Mouse (Mus musculus) c-Kit-positive CD71-positive TER-119-positive erythroid progenitor cells, embryonic 14.5 days (primary cell): Measurements from ENCODE around the gene Cdhr3.
"Not testable (repeated sequence)": the region's sequence is repeated elsewhere in the genome, so short reads cannot be mapped to it uniquely, and the experiment has no call there.

Source experiments
- DNase-seq: peaks from one replicate; pipeline ENCODE4 v3.0.0-alpha.2; 2013; ENCODE audit warnings: low spot score

The Cdhr3 gene

GRCm38 (mm10) chr12:33003339-33003965, 89.2 kb downstream of the Cdhr3 start:
- no peak for DNase-seq

DNA sequence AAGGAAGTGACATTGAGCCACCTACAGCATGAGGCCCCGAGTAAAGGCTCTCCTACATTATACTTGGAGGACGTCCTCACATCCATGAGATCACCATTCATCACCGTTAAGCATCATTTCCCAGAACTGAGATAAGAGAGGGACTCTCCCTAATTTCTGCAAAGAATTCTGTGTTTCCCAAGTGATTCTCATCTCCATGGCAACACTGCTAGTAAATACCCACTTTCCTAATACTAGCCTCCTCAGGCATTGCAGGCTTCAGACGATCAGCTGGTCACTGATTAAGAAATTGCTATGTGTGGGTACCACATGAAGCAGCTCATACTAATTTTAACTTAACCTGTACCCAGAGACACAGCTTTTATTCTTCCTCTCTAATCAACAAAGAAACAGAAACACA, 92.3 kb downstream of the Cdhr3 start:
- no peak for DNase-seq

DNA sequence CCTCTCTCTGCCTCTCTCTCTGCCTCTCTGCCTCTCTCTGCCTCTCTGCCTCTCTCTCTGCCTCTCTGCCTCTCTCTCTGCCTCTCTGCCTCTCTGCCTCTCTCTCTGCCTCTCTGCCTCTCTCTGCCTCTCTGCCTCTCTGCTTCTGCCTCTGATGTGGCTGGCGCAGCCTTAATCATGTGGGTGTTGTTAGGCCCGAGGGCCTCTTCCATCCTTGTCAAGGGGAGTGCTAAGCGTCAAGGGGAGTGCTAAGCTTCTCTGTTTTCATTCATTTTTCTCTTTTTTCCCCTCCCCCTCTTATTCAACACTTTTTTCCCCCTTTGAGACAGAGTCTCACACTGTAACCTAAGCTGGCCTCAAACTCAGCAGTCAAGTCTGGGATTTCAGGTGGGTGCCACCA, 92.9 kb downstream of the Cdhr3 start:
- DNase-seq = not testable (repeated sequence)

GRCm38 (mm10) chr12:32998766-32999165, 93.9 kb downstream of the Cdhr3 start:
- no peak for DNase-seq

- no peak for DNase-seq
Measured at GRCm38 (mm10) chr12:32995081-32995834, 97.4 kb downstream of the Cdhr3 start.

GRCm38 (mm10) chr12:32994081-32994480, 98.6 kb downstream of the Cdhr3 start:
- DNase-seq = no peak

DNA sequence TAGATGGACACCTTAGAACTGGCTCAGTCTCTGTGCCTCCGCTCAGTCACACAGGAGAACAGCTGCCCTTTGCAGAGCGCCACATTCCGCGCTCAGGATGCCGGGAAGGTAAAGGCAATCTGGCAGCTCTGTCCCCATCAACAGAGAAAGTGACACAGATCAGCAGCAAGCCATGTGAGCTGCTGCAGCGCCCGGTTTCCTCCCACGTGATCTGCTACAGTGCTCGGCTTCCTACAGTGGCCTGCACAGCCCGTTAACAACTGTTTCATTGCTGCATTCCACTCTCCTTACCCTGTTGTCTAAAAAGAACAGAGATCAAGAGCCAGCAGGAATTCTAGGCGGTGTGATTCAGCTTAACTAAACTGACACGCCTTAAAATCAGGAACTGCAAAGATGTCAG, 102.9 kb downstream of the Cdhr3 start:
- DNase-seq = no peak

DNA sequence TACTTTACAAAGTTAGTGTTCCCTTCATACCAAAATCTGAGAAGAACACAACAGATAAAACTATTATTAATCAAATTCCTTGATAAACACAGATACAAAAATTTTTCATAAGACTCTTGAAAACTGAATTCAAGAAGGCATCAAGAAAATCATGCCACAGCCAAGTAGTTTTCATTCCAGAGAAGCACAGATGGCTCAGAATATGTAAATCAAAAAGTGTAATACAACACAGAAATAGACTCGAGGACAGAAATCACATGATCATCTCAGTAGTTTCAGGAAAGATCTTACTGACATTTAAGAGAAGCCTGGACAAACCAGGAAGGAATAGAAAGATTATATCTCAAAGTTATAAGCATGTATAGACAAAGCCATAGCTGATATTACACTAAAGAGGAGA, 106.4 kb downstream of the Cdhr3 start:
- DNase-seq = no peak
